Mouse (Mus musculus) frontal cortex, postnatal 36 days (tissue): ENCODE data around the gene Gm1110.
"Not testable (repeated sequence)": the region's sequence is repeated elsewhere in the genome, so short reads cannot be mapped to it uniquely, and the experiment has no call there.

ENCODE experiments used
- DNase-seq, 2 experiments: peaks; one replicate each; pipeline ENCODE4 v3.0.0; 2022; ENCODE audit warnings: low spot score in 2 of 2

Gene Gm1110

GRCm38 (mm10) chr9:26922909-26923526 lies at the start of gene Gm1110:
Gene Gm1110, minus strand, starts transcription at chr9:26923111.
- DNase-seq = no peak

- DNase-seq = no peak
These were observed 24.9 kb upstream of the Gm1110 start for GRCm38 (mm10) chr9:26947790-26948189.

GRCm38 (mm10) chr9:26924146-26924545 lies 1.2 kb upstream of the Gm1110 start:
- DNase-seq = no peak

- DNase-seq = no peak
These were observed 3.1 kb downstream of the Gm1110 start for GRCm38 (mm10) chr9:26919778-26920177.

- DNase-seq = no peak
These were observed 9.8 kb downstream of the Gm1110 start for GRCm38 (mm10) chr9:26913150-26913549.

- no peak for DNase-seq
These were observed 11.7 kb downstream of the Gm1110 start for GRCm38 (mm10) chr9:26911251-26911650.

GRCm38 (mm10) chr9:26869856-26870255 lies 53.1 kb downstream of the Gm1110 start:
- DNase-seq = not testable (repeated sequence)

- DNase-seq = no peak
These were observed 62.2 kb downstream of the Gm1110 start, which contains the start of gene Glb1l3 for GRCm38 (mm10) chr9:26860751-26861150. Gene Glb1l3, minus strand, starts transcription at chr9:26860890.

- no peak for DNase-seq
These were observed 91.8 kb downstream of the Gm1110 start for GRCm38 (mm10) chr9:26831089-26831488.
